Mouse (Mus musculus) midbrain, embryonic 13.5 days (tissue): ENCODE measurements around the gene Creb3l4. TPM values are rescaled to one million over a fixed set of nuclear protein-coding genes. Genes with fewer than 3 reads are reported as not detected.
"Not testable (repeated sequence)": the region's sequence is repeated elsewhere in the genome, so short reads cannot be mapped to it uniquely, and the experiment has no call there.

Experiments
- ATAC-seq: fragments of 200-750 bp; cut with Nextera tagmentation; 2 replicates; pipeline ENCODE4 v1.8.0; 2017; ENCODE audit warnings: mild to moderate bottlenecking, moderate TSS enrichment, moderate library complexity
- H3K27ac ChIP-seq: fragments of 300-500 bp; sonication (generic); 2 replicates; pipeline ENCODE4 v1.5.1; 2015; ENCODE audit warnings: inconsistent platforms, mild to moderate bottlenecking, moderate library complexity
- H3K27me3 ChIP-seq: fragments of 300-500 bp; sonication (generic); 2 replicates; pipeline ENCODE4 v1.6.1; 2015; ENCODE audit warnings: mild to moderate bottlenecking, inconsistent platforms
- H3K36me3 ChIP-seq: fragments of 300-500 bp; sonication (generic); 2 replicates; pipeline ENCODE4 v1.6.1; 2015; ENCODE audit warnings: mild to moderate bottlenecking, inconsistent platforms
- H3K4me1 ChIP-seq: fragments of 300-500 bp; sonication (generic); replicated peaks from 2 replicates; pipeline ENCODE4 v1.6.1; 2015; ENCODE audit warnings: inconsistent platforms
- H3K4me2 ChIP-seq: fragments of 300-500 bp; sonication (generic); replicated peaks from 2 replicates; pipeline ENCODE4 v1.6.1; 2015; ENCODE audit warnings: moderate library complexity, mild to moderate bottlenecking, inconsistent platforms
- H3K4me3 ChIP-seq: fragments of 300-500 bp; sonication (generic); replicated peaks from 2 replicates; pipeline ENCODE4 v1.5.1; 2015; ENCODE audit warnings: mild to moderate bottlenecking, inconsistent platforms
- H3K9ac ChIP-seq: fragments of 300-500 bp; sonication (generic); replicated peaks from 2 replicates; pipeline ENCODE4 v1.6.1; 2015; ENCODE audit warnings: mild to moderate bottlenecking, inconsistent platforms
- H3K9me3 ChIP-seq: fragments of 300-500 bp; sonication (generic); 2 replicates; pipeline ENCODE4 v1.6.1; 2016; ENCODE audit warnings: mild to moderate bottlenecking, inconsistent platforms
- WGBS: fragments of 180-500 bp; shearing (Covaris S2); methylation state at CpG from one replicate; pipeline ENCODE4 v1.1.7; 2015; 5-methylcytosine and 5-hydroxymethylcytosine counted together
- polyA plus RNA-seq: library from polyadenylated mRNA; unstranded; fragments of >200 nt; fragmentation: Nextera tagmentation; extraction: Ambion mirVana; gene quantifications from 2 replicates; pipeline ENCODE4 v1.2.1, GENCODE M21; 2015

The Creb3l4 gene
- 3.3 and 3.4 TPM in 2 replicates for polyA plus RNA-seq

DNA sequence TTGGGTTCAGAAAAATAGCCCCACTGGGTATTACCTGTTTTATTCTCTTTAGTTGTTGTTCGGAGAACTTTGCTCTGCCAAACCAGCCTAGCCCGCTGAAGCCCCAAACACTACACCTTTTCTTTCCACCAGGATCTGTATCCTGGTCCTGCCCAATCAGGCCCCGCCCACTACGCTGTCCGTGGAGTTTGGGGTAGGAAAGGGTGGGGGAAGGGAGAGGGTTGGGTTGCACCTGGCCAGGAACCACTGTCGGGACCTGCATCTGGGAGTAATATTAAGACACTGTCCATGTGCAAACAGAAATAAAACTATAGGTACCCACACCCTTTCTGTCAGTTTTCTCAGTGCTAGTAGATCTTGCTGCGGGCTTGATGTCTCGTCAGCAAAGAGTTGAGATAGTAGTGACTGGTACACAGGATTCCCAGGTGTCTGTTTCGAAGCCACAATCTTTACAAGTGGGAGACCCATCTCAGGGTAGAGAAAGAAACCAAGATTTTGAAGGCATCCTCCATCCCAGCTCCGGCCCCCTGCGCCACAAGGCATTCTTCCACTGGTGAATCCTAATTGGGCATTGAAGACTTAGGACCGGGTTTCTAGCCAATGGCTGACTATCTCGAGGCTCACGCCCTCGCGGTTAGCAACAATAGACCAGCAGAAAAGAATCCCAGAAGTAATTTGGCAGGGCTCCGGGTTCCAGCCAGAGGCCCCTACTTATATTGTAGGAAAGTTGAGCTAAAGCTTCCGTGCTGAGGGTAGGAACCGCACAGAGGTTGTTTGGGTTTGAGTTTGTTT lies at the start of gene Creb3l4:
Gene Creb3l4 (minus strand): TSS at position 529 of the 792 bp plus-strand sequence.
- H3K9ac ChIP-seq: peak within 1 kb of the TSS; percentile 44
- H3K9me3 ChIP-seq: no peaks in the 10 kb centered on the region
- peak; percentile 61 for ATAC-seq
- no peaks in the 10 kb centered on the region for H3K27me3 ChIP-seq
- H3K4me3 ChIP-seq: peak within 1 kb of the TSS; percentile 40
- WGBS: 2% methylated on average over 19 of the region's 19 CpGs
- peaks cover 19% of the 10 kb centered on the region for H3K4me1 ChIP-seq
- no peaks in the 10 kb centered on the region for H3K36me3 ChIP-seq
- H3K4me2 ChIP-seq: peak within 1 kb of the TSS; percentile 71
- 0 out of 2 replicates have a peak within 1 kb of the TSS, but pooled peaks have one; percentile 30 for H3K27ac ChIP-seq

DNA sequence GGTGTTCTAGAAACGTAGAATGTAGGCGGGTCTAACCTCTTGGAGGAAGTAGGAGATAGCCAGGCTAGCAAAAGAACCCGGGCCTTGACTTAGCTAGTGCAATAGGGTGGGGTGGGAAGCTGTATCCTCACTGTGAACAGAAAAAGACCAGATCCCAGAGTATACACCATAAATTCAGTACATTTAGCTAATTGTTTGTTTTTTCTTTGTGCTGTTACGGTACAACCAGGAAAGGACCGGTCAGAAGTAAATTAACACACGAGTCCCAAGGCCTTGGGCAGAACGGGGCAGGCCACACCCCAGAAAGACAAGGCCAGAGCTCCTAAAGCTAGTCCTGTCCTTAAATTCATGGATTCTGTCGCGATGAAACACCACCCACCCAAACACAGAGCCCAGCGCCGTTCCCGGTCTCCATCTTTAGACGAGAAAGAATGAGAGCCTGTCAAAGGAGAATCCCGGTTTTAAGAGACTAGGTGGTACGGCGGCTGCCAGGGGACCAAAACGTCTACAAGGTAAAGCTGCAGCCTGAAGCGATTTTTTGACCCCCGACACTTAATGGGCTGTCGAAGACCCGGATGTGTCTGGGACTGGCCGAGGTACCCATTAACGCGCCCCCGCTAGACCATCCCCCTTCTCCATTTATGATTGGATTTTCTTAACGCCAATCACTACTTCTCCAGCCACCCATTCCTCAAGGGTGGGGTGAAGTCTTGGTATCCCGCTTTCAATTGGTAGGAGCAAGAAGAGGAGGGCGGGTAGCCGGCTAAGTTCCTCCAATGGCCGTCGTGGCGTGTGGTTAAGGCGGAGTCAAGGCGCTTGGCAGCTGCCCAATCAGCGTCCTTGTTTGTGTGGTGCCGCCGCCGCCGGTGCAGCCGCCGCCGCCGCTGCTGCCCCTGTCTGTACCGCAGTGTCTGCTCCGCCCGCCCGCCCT lies 49.3 kb upstream of the Creb3l4 start, which contains the start of gene Gatad2b:
Gene Gatad2b (plus strand): TSS at position 834 of the 931 bp plus-strand sequence.
- peak within 1 kb of the TSS; percentile 77 for H3K4me3 ChIP-seq
- no peaks in the 10 kb centered on the region for H3K36me3 ChIP-seq
- WGBS: under 1% methylated on average over 43 of the region's 47 CpGs
- H3K4me1 ChIP-seq: peaks cover 36% of the 10 kb centered on the region
- H3K4me2 ChIP-seq: peak within 1 kb of the TSS; percentile 89
- no peaks in the 10 kb centered on the region for H3K27me3 ChIP-seq
- H3K9me3 ChIP-seq: no peaks in the 10 kb centered on the region
- peak within 1 kb of the TSS; percentile 98 for H3K27ac ChIP-seq
- H3K9ac ChIP-seq: peak within 1 kb of the TSS; percentile 88
- ATAC-seq: peak; percentile 99

DNA sequence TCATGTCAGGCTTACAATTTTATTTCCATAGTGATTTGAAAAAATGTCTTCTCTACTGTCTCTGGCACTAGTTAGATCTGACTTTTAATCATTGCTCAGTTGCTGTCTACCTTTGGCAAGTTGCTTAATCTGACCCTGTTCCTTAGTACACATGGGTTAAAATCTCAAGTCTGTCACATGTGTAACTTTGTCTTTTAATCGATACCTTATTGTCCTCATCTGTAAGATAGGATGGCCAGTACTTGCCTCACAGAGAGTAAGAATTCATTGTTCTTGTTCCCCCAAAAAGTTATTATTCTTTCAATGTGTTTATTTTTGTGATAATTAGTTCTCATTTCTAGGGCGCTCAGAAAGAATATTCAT lies 48.7 kb upstream of the Creb3l4 start:
- no peak for ATAC-seq
- Histone ChIP-seq H3K27me3 (no peaks in the 10 kb centered on the region), H3K36me3 (no peaks in the 10 kb centered on the region), H3K9me3 (no peaks in the 10 kb centered on the region), H3K4me1 (peaks cover 36% of the 10 kb centered on the region), H3K4me2 (peak overlapping the region; percentile 63), H3K4me3 (peak overlapping the region; percentile 77), H3K27ac (peak overlapping the region; percentile 98), H3K9ac (peak overlapping the region; percentile 84)
- 38% methylated on average over 2 of the region's 2 CpGs for WGBS

- 90% methylated on average over 1 of the region's 1 CpGs for WGBS
- Histone ChIP-seq H3K9ac (no peak overlapping the region), H3K4me3 (no peak overlapping the region), H3K27me3 (no peaks in the 10 kb centered on the region), H3K36me3 (no peaks in the 10 kb centered on the region), H3K4me2 (no peak overlapping the region), H3K4me1 (peaks cover 23% of the 10 kb centered on the region), H3K9me3 (no peaks in the 10 kb centered on the region), H3K27ac (no peak overlapping the region)
- ATAC-seq: no peak
These were observed 47.3 kb upstream of the Creb3l4 start for GRCm38 (mm10) chr3:90290602-90291001.

GRCm38 (mm10) chr3:90289403-90289802 lies 46.1 kb upstream of the Creb3l4 start:
- H3K4me2 ChIP-seq, H3K9ac ChIP-seq, H3K36me3 ChIP-seq, H3K27ac ChIP-seq, ATAC-seq, H3K4me3 ChIP-seq, H3K9me3 ChIP-seq, H3K27me3 ChIP-seq: not testable (repeated sequence)
- H3K4me1 ChIP-seq: peaks cover 11% of the 10 kb centered on the region
- WGBS: 80% methylated on average over 3 of the region's 3 CpGs

DNA sequence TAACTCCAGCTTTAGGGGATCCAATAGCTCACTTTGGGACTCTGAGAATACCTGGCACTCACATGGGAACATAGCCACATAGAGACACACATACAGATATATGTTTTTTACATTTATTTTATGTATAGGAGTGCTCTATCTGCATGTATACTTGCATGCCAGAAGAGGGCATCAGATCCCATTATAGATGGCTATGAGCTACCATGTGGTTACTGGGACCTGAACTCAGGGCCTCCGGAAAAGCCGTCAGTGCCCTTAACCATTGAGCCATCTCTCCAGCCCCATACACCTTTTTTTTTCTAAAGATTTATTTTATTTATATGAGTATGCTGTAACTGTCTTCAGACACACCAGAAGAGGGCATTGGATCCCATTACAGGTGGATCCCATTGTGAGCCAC lies 40.8 kb upstream of the Creb3l4 start:
- no peak for ATAC-seq
- no peak overlapping the region for H3K4me2 ChIP-seq
- no peaks in the 10 kb centered on the region for H3K27me3 ChIP-seq
- H3K27ac ChIP-seq: no peak overlapping the region
- peaks cover 22% of the 10 kb centered on the region for H3K36me3 ChIP-seq
- no peaks in the 10 kb centered on the region for H3K9me3 ChIP-seq
- H3K9ac ChIP-seq: no peak overlapping the region
- no peaks in the 10 kb centered on the region for H3K4me1 ChIP-seq
- no peak overlapping the region for H3K4me3 ChIP-seq
- 96% methylated on average over 2 of the region's 2 CpGs for WGBS

DNA sequence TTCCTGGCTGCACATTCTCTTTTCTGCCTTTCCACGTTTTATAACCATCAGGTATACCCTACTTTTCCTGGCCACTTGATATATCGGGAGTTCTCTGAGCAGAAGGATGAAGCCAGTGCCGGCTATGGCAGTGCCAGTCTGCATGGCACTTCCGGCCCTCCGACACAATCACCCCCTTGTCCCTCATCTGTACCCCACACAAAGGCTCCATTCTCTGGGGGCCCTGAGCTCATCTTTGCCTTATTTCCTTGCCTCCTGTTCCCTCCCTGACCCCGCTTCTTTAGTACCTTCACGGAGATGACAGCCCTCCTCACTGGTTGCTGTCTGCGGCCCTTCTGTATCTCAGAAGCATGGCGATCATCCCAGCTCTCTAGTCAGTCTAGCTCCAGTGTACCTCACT lies 37.4 kb upstream of the Creb3l4 start:
- H3K4me1 ChIP-seq: no peaks in the 10 kb centered on the region
- H3K4me3 ChIP-seq: no peak overlapping the region
- H3K9me3 ChIP-seq: no peaks in the 10 kb centered on the region
- H3K4me2 ChIP-seq: no peak overlapping the region
- H3K27me3 ChIP-seq: no peaks in the 10 kb centered on the region
- WGBS: 94% methylated on average over 9 of the region's 9 CpGs
- peaks cover 56% of the 10 kb centered on the region for H3K36me3 ChIP-seq
- H3K27ac ChIP-seq: no peak overlapping the region
- H3K9ac ChIP-seq: no peak overlapping the region
- no peak for ATAC-seq

DNA sequence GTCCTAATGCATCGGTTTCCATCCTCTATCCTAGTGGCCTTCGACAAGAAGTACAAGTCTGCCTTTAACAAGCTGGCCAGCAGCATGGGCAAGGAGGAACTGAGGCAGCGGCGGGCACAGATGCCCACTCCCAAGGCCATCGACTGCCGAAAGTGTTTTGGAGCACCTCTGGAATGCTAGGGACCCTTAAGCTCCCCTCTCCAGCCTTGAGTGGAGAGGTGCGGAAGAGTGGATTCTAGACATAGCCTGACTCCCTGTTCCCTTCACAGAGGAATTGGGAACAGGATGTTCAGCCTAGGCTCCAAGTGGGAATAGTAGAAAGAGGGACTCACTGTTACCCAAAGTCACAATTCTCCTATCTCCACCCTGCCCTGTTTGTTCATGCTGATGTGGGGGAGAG lies 36.4 kb upstream of the Creb3l4 start:
- Histone ChIP-seq H3K36me3 (peaks cover 65% of the 10 kb centered on the region), H3K27me3 (no peaks in the 10 kb centered on the region), H3K27ac (no peak overlapping the region), H3K4me1 (no peaks in the 10 kb centered on the region), H3K4me2 (no peak overlapping the region), H3K4me3 (no peak overlapping the region), H3K9me3 (no peaks in the 10 kb centered on the region), H3K9ac (no peak overlapping the region)
- no peak for ATAC-seq
- WGBS: 93% methylated on average over 7 of the region's 7 CpGs

DNA sequence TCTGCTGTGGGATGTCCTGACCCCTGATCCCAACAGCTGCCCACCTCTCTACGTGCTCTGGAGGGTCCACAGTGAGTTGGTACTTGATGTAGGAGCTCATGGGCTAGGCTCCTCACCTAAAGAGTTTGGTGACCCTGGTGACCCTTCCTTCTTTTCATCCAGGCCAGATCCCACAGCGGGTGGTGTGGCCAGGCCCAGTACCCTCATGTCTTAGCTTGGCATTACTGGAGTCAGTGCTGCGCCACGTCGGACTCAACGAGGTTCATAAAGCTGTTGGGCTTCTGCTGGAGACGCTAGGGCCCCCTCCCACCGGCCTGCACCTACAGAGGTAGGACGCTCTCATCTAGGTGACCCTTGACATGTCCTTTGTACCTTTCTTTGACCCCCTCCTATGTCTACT lies 35.9 kb upstream of the Creb3l4 start:
- Histone ChIP-seq H3K36me3 (peaks cover 67% of the 10 kb centered on the region), H3K4me1 (no peaks in the 10 kb centered on the region), H3K4me3 (no peak overlapping the region), H3K9ac (no peak overlapping the region), H3K27ac (no peak overlapping the region), H3K9me3 (no peaks in the 10 kb centered on the region), H3K4me2 (no peak overlapping the region), H3K27me3 (no peaks in the 10 kb centered on the region)
- no peak for ATAC-seq
- 92% methylated on average over 9 of the region's 9 CpGs for WGBS

GRCm38 (mm10) chr3:90278211-90278610 lies 34.9 kb upstream of the Creb3l4 start:
- no peaks in the 10 kb centered on the region for H3K9me3 ChIP-seq
- H3K4me1 ChIP-seq: no peaks in the 10 kb centered on the region
- H3K4me3 ChIP-seq: no peak overlapping the region
- H3K9ac ChIP-seq: no peak overlapping the region
- no peaks in the 10 kb centered on the region for H3K27me3 ChIP-seq
- ATAC-seq: no peak
- H3K36me3 ChIP-seq: peaks cover 76% of the 10 kb centered on the region
- H3K4me2 ChIP-seq: no peak overlapping the region
- WGBS: 94% methylated on average over 10 of the region's 10 CpGs
- H3K27ac ChIP-seq: no peak overlapping the region

GRCm38 (mm10) chr3:90277793-90278192 lies 34.5 kb upstream of the Creb3l4 start:
- Histone ChIP-seq H3K27ac (no peak overlapping the region), H3K4me3 (no peak overlapping the region), H3K9me3 (no peaks in the 10 kb centered on the region), H3K4me2 (no peak overlapping the region), H3K36me3 (peaks cover 80% of the 10 kb centered on the region), H3K4me1 (no peaks in the 10 kb centered on the region), H3K9ac (no peak overlapping the region), H3K27me3 (no peaks in the 10 kb centered on the region)
- no peak for ATAC-seq
- WGBS: 94% methylated on average over 9 of the region's 9 CpGs

GRCm38 (mm10) chr3:90276858-90277257 lies 33.5 kb upstream of the Creb3l4 start:
- Histone ChIP-seq H3K4me3 (no peak overlapping the region), H3K9ac (no peak overlapping the region), H3K27me3 (no peaks in the 10 kb centered on the region), H3K4me2 (no peak overlapping the region), H3K27ac (no peak overlapping the region), H3K4me1 (no peaks in the 10 kb centered on the region), H3K36me3 (peaks cover 90% of the 10 kb centered on the region), H3K9me3 (no peaks in the 10 kb centered on the region)
- 47% methylated on average over 16 of the region's 16 CpGs for WGBS
- ATAC-seq: no peak
